ENCODE assay signal across 17 mouse cellular contexts in genomic region chr11:22620912-22621705, GRCm38 (mm10).
A peak's percentile ranks its signal among the peaks of the same experiment; 100 is the strongest.
DNase-seq lines count a peak whose midpoint lies in the region; ATAC-seq and TF ChIP-seq lines count a peak whose summit lies in the region.
"Had no signal": no experiment of that assay in that cellular context is flagged by ENCODE, and none has a peak within 500 bp of the region (broad histone marks: within the 10 kb centered on the region; RNA-seq: fewer than 3 reads in every experiment).

No protein-coding gene starts in this region.

- H3K4me3 ChIP-seq in lung, embryonic 15.5 days, result no peak overlapping the region
- no peak overlapping the region for H3K4me3 ChIP-seq in lung, adult 2 months (replicated peaks; ENCODE audit: extremely low read depth, low read depth, low read length)
- no peak overlapping the region for H3K4me3 ChIP-seq in limb, embryonic 10.5 days
- no peak overlapping the region for H3K4me3 ChIP-seq in stomach, postnatal 0 days (ENCODE audit: low read depth, low read length)
- no peak overlapping the region for H3K4me3 ChIP-seq in forebrain, embryonic 13.5 days
- H3K4me3 ChIP-seq: heart, adult 2 months; hindbrain, embryonic 12.5 days; myocyte; neural tube, embryonic 15.5 days had no signal

- DNase-seq in lung, adult 2 months, result no peak
- peak; percentile 86 for DNase-seq in WW6 (ENCODE audit: low read depth, low spot score)
- no peak for DNase-seq in limb, embryonic 10.5 days (ENCODE audit: low spot score)
- no peak for DNase-seq in stomach, postnatal 0 days (ENCODE audit: low spot score)
- DNase-seq in kidney, adult 11 months, result no peak
- DNase-seq: adrenal gland, postnatal 10 days; gastrocnemius, postnatal 14 days; heart, adult 2 months; kidney, adult 9 months; midbrain, embryonic 14.5 days had no signal

- no peaks in the 10 kb centered on the region for H3K9me3 ChIP-seq in lung, embryonic 15.5 days
- H3K9me3 ChIP-seq in limb, embryonic 10.5 days (replicated peaks), result no peaks in the 10 kb centered on the region
- H3K9me3 ChIP-seq in stomach, postnatal 0 days (ENCODE audit: control insufficient read depth, low read length), result no peaks in the 10 kb centered on the region
- H3K9me3 ChIP-seq in forebrain, embryonic 13.5 days (replicated peaks), result no peaks in the 10 kb centered on the region
- H3K9me3 ChIP-seq: hindbrain, embryonic 12.5 days; neural tube, embryonic 15.5 days had no signal

- H3K27me3 ChIP-seq in lung, embryonic 15.5 days, result no peaks in the 10 kb centered on the region
- no peaks in the 10 kb centered on the region for H3K27me3 ChIP-seq in limb, embryonic 10.5 days (ENCODE audit: low read depth, poor library complexity, severe bottlenecking)
- H3K27me3 ChIP-seq in stomach, postnatal 0 days (ENCODE audit: control insufficient read depth, insufficient read depth, low read length), result no peaks in the 10 kb centered on the region
- peaks cover 6% of the 10 kb centered on the region; the same call in 1 of the 2 replicates for H3K27me3 ChIP-seq in forebrain, embryonic 13.5 days
- H3K27me3 ChIP-seq: hindbrain, embryonic 12.5 days; neural tube, embryonic 15.5 days had no signal

- WGBS in lung, embryonic 15.5 days, result 61% methylated on average over 8 of the region's 8 CpGs
- WGBS in lung, adult 2 months, result 72% methylated on average over 8 of the region's 8 CpGs
- 79% methylated on average over 8 of the region's 8 CpGs for WGBS in limb, embryonic 10.5 days
- 60% methylated on average over 8 of the region's 8 CpGs for WGBS in stomach, postnatal 0 days
- WGBS in forebrain, embryonic 13.5 days, result 70% methylated on average over 8 of the region's 8 CpGs

- no peak for TF ChIP-seq POLR2A in lung, adult 2 months (IDR thresholded peaks at IDR 0.05; ENCODE audit: borderline replicate concordance, extremely low read depth, low read depth, low read length)

- no peak overlapping the region for H3K4me2 ChIP-seq in lung, embryonic 15.5 days
- H3K4me2 ChIP-seq in stomach, postnatal 0 days (replicated peaks; ENCODE audit: low read depth), result no peak overlapping the region
- no peak overlapping the region for H3K4me2 ChIP-seq in forebrain, embryonic 13.5 days
- H3K4me2 ChIP-seq: hindbrain, embryonic 12.5 days; neural tube, embryonic 15.5 days had no signal

- no peak overlapping the region for H3K9ac ChIP-seq in lung, embryonic 15.5 days
- no peak overlapping the region for H3K9ac ChIP-seq in stomach, postnatal 0 days (ENCODE audit: low read length)
- H3K9ac ChIP-seq in forebrain, embryonic 13.5 days, result no peak overlapping the region
- H3K9ac ChIP-seq: hindbrain, embryonic 12.5 days; liver, embryonic 14.5 days; neural tube, embryonic 15.5 days had no signal

- peaks cover 24% of the 10 kb centered on the region for H3K4me1 ChIP-seq in lung, embryonic 15.5 days
- no peaks in the 10 kb centered on the region; the same call in 1 of the 2 replicates for H3K4me1 ChIP-seq in lung, adult 2 months (ENCODE audit: control insufficient read depth, insufficient read depth, low read length)
- peaks cover 24% of the 10 kb centered on the region for H3K4me1 ChIP-seq in limb, embryonic 10.5 days
- no peaks in the 10 kb centered on the region for H3K4me1 ChIP-seq in stomach, postnatal 0 days (replicated peaks; ENCODE audit: control insufficient read depth, insufficient read depth)
- peaks cover 5% of the 10 kb centered on the region for H3K4me1 ChIP-seq in forebrain, embryonic 13.5 days

- TF ChIP-seq EP300 in stomach, postnatal 0 days (optimal IDR thresholded peaks at IDR 0.05), result no peak

- peak; percentile 28 for ATAC-seq in lung, embryonic 15.5 days (ENCODE audit: borderline replicate concordance, extremely low read depth, low FRiP score, low TSS enrichment)
- no peak for ATAC-seq in stomach, postnatal 0 days (ENCODE audit: low FRiP score, low TSS enrichment)
- ATAC-seq in forebrain, embryonic 13.5 days, result no peak
- ATAC-seq: inflammation-experienced regulatory T-cells, adult 6 months had no signal

- H3K36me3 ChIP-seq in lung, embryonic 15.5 days, result no peaks in the 10 kb centered on the region
- no peaks in the 10 kb centered on the region for H3K36me3 ChIP-seq in limb, embryonic 10.5 days
- H3K36me3 ChIP-seq in stomach, postnatal 0 days (ENCODE audit: control insufficient read depth, insufficient read depth, low read length), result no peaks in the 10 kb centered on the region
- H3K36me3 ChIP-seq in forebrain, embryonic 13.5 days (ENCODE audit: poor library complexity, severe bottlenecking), result no peaks in the 10 kb centered on the region
- H3K36me3 ChIP-seq: hindbrain, embryonic 12.5 days; neural tube, embryonic 15.5 days had no signal

- no peak for TF ChIP-seq CTCF in lung, adult 2 months (IDR thresholded peaks at IDR 0.05; ENCODE audit: insufficient read depth, low read length)
- TF ChIP-seq CTCF in stomach, postnatal 0 days (IDR thresholded peaks at IDR 0.05; ENCODE audit: low read depth), result no peak

- peak overlapping the region; percentile 96 for H3K27ac ChIP-seq in lung, embryonic 15.5 days
- 0 out of 2 replicates have a peak overlapping the region, but pooled peaks have one; percentile 6 for H3K27ac ChIP-seq in limb, embryonic 10.5 days
- peak overlapping the region; percentile 69 for H3K27ac ChIP-seq in stomach, postnatal 0 days (replicated peaks)
- no peak overlapping the region for H3K27ac ChIP-seq in forebrain, embryonic 13.5 days
- H3K27ac ChIP-seq: heart, adult 2 months; hindbrain, embryonic 12.5 days; liver, embryonic 14.5 days; neural tube, embryonic 15.5 days had no signal
